Mouse (Mus musculus) layer of hippocampus, adult 11-12 months (tissue): ENCODE results near the gene Kat6b.

ENCODE experiments used
- DNase-seq: peaks from one replicate; pipeline ENCODE4 v3.0.0; 2022; ENCODE audit warnings: low spot score

The Kat6b gene

DNA sequence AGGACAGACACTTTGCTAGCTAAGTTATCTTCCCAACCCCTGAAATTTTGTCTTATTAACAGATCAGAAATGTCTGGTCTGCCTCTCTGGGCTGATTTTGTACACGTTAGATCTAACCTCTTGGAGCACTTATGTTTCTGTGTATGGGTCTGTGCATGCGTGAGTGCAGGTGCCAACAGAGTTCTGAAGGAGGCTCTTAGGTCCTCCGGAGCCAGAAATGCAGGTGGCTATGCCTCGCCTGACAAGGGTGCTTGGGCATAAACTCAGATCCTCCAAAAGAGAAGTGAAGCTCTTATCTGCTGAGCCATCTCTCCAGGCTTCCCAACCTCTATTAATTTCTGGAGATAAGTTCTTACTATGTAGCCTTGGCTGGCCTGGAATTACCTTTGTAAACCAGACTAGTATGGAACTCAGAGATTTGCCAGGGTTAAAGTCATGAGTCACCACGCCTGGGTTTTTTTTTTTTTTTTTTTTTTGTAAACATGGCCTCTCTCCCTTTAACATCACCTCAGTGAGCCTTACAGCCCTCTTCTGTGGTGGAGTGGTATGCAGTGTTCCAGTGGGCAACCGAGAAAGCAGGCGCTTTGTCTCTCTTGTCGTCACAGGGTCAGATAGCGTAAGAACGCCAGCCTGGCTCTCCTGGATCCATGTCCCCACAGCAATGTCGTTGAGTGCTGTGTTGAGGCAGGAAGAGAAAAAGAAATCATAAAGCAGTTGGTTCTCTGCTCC lies 79.4 kb downstream of the Kat6b start:
- DNase-seq = no peak

DNA sequence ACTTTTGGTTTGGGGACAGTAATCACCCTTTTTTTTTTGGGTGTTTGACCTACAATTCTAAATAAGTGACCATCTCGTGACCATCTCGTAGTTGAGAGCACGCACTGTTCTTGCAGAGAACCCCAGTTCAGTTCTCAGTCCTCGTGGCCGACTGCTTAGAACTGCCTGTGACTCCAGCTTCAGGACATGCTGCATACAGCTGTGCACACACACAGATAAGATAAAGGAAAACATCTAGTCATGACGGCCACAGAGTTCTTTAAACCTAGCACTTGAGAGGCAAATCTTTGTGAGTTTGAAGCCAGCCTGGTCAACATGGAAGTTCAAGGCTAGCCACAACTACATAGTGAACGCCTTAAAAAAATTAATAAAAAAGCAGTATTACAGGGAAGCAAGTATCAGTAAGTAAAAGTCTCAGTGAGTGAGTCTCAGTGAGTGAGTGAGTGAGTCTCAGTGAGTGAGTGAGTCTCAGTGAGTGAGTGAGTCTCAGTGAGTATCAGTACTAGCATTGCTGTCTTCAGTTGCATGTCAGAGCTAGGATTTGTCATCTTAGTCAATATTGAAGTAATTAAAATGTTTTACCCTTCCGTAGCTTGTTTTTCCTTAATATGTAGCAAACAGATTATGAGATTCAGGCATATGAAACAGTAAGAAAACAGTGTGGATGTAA lies 80.3 kb downstream of the Kat6b start:
- no peak for DNase-seq

DNA sequence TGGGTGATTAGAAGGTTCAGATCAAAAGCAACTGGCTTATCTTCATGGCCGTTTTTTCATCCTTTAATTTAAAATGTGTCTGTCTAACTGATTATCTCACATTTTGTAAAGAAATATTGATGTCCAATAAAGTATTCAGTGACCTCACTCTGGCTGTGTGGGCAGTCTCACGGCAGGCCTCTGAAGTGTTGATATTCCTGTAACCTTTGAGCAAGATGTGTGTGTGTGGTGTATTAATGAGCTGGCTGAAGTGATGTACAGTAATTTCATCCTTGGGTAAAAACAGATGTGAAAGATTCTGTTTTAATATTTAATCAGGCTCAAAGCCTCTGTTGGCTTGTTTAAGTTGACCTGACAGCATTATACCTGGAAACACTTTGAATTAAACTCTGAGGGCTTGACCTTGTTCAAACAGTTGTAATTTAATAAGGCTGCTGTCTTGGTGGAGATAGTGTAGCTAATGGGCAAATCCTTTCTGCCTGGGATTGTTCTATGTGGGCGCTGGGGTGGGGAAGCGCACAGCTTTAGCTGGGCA lies 82.4 kb downstream of the Kat6b start:
- DNase-seq = no peak

DNA sequence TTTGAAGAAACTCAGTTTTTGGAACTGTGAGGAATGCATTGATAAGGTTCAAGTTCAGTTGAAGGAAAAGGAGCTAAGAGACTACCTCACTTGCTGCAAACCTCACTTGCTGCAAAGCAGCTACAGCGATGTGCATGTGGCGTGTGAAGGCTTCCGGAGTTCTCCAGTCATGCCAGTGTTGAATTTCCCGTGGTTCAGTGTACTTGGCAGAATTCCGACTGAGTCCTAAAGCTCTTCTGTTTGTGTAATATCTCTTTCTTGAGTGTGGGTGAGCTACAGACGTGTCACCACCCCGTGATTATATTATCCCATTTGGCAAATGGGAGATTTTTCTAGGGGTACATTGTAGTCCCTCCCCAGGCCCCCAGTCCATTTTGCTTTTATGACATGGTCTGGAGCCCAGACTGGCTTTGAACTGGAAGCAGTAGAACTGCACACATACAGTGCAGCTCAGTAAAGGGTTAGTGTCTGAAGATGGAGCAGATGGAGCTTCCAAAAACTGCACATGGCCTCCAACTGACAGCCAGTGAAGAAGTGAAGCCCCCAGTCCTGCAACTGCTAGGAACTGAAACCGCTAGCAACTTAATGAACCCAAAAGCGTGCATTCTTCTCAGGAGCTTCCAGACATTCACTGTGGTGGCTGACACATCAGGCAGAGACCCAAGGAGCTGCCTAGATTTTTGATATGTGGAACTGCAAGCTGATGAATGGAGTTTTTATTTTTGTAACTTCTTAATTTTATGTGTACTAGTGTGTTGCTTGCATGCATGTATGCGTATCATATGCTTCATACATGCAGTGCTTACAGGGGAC lies 84.5 kb downstream of the Kat6b start:
- DNase-seq = peak; percentile 37

DNA sequence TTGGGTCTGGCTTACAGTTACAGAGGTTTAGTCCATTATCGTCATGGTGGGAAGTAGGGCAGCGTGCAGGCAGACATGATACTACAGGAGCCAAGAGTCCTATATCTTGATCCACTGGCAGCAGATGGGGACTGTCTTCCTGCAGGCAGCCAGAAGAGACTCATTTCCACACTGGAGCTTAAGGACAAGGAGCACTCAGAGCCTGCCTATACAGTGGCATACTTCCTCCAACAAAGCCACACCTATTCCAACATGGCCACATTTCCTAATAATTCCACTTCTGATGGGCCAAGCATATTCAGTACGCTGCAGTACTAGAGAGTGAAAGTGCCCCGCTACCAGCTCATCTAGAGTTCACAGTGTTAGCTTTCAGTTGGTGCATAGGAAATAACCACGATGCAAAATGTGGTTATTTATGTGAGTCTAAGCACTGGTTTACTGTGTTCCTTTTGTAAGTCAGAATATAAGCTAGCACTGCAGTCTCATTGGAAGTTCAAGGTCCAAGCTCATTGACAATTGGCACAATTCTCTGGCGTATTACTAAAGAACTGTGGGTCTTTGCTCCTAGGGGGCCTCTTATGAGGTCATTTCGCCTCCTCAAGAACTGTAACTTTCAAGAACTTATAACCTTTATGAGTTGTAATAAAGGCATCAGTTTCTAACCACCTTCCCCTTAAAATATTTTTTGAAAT lies 86.2 kb downstream of the Kat6b start:
- no peak for DNase-seq

DNA sequence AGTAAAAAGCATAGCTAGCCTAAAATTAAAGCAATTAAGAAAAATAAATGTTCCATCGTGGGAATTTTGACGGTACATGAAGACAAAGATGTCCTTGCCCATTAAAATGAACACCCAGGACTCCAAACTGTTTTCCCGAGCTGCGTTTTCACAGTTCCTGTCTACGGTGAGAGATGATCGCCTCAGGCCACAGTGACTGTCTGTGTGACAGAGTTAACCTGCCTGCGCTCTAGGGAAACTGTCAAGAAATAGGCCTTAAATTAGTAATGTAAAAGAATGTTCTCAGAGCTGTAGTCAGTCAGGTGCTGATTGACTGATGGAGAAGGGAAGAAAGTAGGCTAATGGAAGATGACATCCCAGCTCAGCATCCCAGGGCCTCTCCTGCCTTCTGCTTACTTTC lies 87.6 kb downstream of the Kat6b start:
- DNase-seq = no peak

DNA sequence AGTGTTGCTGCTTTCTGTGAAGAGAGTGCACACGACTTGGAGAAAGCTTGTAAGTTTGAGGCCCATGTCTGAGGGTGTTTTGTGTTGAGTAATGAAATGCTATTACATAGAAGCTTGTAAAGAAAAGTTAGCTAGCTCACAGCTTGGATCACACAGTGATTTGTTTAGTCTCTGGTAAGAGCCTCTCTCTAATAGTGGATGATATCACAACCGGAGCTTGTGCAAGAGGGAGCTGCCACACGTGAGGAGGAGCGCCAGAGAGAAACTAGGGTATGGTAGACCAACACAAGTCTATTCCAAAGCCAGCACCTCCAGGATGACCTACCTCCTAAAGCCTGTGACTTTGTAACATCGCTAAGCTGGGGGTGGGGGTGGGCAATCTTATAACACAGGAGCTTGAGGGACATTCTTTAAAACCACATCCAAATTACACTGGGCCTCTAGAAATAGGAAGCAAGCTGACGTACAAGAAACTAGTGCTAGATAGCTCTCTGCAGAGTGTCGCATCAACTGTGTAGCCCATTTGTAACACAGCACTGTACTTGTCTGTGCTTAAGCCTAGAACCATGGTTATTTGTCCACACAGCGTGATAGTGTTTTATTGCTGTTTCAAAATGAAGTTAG lies 93.6 kb downstream of the Kat6b start:
- no peak for DNase-seq

DNA sequence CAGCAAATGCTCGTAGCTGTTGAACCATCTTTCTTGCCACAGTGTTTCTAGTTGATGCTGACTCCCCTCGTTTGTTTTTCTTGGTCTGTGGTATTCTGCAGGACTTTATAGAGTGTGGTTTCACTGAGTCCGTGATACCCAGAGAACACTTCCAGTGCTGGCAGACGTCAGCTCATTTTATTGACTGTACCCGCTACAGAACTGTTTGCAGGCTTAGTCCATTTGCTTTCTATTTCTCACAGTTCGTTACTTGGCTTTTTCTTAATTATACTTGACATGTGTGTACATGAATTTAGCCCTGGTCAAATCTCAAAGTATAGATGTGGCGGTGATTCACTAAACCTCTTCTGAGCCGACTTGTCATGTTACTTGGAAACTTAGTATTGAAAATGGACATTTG lies 95.6 kb downstream of the Kat6b start:
- no peak for DNase-seq

DNA sequence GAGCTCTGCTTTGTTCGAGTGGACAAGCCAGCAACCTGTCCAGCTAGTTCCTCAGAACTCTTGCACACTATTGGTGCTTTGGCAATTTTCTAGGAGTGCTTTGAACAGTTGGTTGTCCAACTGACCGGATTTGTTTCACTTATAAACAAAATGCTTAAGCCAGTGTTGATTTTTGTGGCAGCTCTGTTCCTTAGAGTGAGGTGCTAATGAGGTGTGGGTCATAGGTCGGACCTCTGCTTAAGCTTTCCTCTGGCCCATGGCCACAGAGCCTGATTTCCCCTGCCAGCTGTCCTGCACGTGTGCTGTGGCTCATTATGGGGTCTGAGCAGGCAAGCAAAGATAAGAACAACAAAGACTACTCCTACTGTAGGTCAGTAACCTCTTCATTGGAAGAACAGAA lies 100.0 kb downstream of the Kat6b start:
- no peak for DNase-seq

DNA sequence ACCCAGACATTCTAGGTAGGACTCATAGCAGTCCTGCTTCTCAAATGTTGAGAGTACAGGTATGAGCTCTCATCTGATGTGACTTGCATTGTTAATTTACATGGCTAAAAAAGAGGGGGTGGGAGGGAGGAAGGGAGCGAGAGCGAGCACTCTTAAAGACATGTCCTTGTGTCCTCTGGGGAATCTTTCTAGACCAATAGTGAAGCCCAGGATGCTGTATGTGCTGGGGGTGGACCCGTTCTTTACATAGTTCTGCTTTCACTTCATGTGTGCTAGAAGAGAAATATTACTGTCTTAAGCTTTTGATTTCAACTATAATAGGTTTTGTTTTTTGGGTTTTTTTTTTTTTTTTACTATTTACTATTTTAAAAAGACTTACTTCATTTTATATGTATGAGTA lies 101.1 kb downstream of the Kat6b start:
- no peak for DNase-seq

DNA sequence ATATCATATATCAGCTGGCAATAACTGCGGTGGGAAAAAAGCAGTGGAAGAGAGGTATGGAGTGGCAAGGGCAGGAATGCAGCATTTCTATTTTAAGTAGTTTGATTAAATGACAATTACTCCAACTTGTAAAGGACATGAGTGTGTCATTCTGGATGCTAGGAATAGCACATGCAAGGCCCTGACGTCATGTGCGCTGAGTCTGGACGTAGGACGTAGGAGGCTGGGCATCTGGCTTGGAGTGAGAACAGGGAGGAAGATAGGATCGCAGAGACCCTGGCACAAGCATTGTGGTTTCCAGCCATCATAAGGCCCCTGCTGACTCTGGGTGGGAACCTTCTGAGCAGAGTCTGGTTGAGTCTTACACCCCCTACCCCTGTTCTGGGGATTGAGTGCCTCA lies 101.8 kb downstream of the Kat6b start:
- DNase-seq = peak; percentile 45

DNA sequence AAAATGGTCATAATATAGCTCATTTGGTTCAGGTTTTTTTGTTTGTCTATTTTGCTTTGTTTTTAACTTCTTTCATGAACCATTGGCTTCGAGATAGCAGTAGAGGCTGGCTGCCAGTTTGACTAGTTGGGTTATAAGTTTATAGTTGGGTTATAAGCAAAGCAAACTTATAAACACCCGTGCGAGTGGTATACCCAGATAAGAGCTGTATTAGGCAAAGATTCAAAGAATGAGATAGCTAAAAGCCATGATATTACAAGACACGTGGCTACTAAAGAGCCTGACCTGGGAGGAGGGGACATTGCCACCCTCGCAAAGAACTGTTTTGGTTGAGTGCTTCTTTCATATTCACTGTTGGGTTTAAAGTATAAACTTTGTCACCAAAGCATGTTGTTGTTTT lies 102.6 kb downstream of the Kat6b start:
- no peak for DNase-seq

DNA sequence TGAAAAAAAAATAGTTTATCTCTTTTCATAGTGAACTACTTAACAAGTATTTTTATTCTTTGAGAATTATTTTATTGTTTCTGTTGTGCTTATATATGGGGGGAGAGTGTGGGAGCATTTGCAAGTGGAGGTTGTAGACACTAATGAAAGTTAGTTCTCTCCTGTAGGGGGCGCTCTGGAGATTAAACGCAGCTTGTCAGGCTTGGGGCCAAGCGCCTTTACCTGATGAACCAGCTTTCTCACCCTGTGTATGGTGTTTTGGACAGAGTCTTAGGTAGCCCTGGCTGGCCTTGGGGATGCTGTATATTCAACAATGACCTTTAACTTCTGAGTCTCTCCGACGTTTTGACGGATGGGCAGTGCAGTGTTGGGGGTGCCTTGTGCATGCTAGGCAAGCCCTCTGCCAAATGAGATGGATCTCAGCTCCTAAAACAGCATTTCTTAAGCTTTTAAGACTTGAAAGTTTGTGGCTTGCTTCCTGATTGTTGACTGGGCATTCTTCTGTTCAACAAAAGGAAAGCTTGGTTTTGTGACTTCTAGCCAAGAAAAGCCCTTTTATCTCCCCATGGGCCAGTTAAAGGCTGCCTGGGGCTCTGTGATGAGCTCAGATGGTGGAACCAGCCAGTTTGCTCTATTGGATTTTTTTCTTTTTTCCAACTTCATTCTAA lies 103.4 kb downstream of the Kat6b start:
- DNase-seq = no peak

DNA sequence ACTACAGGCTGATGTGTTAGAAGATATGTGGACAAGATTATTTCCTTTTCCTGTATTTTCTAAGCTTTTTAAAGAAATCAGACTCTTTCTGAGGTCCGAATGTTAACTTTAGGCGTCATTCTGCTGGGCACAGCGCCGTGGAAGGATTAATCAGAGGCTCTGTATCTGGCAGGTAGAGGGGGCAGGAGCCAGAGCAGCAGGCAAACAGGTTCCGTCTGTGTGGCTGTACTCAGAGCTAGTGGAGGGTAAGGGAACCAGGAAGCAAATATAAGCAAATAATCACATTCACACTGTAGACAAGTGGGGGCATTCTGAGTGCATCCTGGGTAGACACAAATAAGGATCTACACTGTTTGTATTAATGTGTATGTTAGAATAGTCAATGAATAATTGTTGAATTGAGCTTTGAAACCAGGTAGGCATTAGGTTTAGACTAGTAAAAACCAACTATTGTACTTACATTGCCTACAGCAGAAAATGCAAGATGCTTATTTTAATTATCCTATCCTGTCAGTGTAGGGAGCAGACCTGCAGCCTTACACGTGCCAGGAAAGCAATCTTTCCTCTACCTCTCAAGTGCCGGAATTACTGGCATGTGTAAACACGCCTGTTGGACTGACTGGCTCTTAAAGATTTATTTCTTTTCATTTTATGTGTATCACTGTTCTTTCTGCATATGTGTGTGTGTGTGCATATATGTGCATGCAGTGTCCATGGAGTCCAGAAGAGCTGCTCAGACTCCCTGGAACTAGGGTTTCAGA lies 104.4 kb downstream of the Kat6b start:
- DNase-seq = no peak

DNA sequence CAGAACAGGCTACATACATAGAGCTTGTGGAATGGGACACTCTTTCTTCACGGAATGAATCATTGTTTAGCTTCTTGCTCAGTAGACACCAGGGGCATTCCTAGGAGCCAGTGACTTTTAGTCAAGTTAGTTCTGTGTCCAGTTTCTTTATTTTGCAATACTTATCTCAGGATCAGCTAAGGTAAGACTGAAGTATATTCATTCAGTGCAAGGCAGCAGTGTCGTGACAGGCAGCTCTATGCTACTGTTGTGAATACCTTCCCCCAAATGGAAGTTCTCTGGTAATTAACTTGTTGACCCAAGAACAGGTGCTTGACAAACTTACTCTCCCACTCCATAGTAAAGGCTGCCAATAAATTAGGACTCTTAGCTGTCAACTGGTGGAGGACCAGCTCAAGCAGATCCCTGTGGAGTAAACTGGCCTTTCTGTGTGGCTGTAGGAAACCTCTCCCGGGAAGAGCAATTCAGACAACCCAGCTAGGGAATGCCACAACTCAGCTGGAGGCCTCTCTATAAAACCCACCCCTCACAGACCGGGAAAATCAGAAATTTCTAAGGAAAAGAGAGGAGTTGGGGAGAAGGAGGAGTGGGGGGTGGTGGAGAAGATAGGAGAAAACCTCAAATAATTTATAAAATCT lies 105.4 kb downstream of the Kat6b start:
- no peak for DNase-seq

DNA sequence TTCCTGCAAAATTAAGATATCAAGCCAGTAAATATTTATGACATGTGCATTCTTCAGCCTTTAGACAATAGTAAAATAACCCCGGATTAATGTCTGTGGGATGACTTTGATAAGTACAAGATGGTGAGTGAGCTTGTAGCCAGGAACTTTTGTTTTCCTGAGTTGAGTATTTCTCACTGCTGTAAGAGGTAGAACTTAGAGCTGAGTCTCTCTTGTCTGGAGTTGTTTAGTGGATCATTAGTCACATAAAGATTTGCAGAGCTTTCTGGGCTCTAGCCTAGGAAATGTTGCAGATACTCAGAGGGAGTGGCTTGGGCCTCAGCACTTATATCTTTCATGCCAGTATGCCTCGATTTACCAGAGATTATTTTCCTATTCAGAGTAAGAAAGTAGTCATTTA lies 106.7 kb downstream of the Kat6b start:
- DNase-seq = no peak

DNA sequence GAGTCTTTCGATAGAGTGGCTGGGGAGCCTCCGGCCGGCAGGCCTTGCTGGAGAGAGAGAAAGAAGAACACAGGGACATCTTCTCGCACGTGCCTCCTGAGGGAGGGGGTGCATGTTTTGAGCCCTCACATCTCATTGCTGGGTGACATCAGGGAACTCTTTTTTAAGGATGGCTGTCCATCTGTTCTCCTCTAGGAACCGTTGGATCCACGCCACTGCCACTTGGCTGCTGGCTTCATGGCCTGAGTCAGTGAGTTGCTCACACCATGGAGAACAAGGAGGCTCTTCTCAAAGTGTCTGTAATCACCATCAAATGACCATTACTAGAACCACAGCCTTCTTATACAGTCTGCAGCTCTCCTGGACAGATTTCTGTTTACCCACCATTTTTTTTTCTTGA lies 108.4 kb downstream of the Kat6b start:
- DNase-seq = no peak

DNA sequence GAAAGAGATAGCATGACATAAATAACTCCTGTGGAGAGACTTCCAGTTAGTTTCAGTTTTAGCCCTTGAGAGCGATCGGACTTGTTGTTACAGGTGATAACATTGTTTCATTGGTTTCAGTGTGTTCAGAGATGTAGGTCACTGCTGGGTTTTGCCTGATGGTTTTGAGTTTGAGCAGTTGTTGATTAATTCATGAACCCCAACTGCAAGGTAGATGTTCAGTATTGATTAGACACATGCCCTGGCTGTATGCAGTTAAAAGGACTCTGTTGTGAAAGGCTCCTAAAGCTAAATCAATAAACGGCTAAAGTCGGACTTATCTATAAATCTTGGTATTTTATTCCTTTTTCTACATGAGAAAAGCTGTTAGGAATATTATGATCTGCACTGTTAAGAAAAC lies 109.0 kb downstream of the Kat6b start:
- no peak for DNase-seq

DNA sequence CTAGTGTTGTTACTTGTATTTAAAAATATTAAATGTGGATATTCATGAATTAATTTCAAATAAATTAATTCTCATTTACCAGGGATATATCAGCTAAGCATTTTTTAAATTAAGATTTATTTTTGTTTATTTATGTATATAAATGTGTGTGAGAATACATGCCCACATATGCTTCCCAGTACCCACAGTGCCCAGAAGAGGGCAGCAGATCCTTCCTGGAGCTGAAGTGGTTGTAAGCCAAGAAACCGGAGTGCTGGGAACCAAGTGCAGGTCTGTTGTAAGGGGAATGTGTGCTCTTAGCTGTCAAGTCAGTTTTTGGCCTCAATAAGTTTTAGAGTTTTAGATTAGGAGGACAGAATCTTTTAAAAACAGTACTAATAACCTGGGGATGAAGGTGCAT lies 110.9 kb downstream of the Kat6b start:
- DNase-seq = no peak
